Mouse (Mus musculus) B cell, adult (primary cell): Measurements from ENCODE around the gene B020011L13Rik. TPM values are rescaled to one million over a fixed set of nuclear protein-coding genes. Genes with fewer than 3 reads are reported as not detected.

Source experiments
- total RNA-seq: library from RNA; stranded (reverse); gene quantifications from 4 replicates; pipeline ENCODE4 v1.2.4, GENCODE M21; 2023; ENCODE audit not compliant: inconsistent age

Gene B020011L13Rik
- total RNA-seq = not detected in 4 replicates

GRCm38 (mm10) chr1:117780833-117781232 lies at the start of gene B020011L13Rik:
B020011L13Rik (plus strand) TSS chr1:117781133.

GRCm38 (mm10) chr1:117829781-117830180 lies 48.8 kb downstream of the B020011L13Rik start, which contains the start of gene Gm28360:
Gm28360 (plus strand) TSS chr1:117830081.

Other genes with a start within 250 kb of the B020011L13Rik start
- not detected in 4 replicates for gene Gm28363, start 84.0 kb upstream of the B020011L13Rik start, total RNA-seq
- not detected in 4 replicates for gene Gm28360, start 48.9 kb downstream of the B020011L13Rik start, total RNA-seq
- gene Gm28168, start 146.9 kb downstream of the B020011L13Rik start, total RNA-seq = not detected in 4 replicates
- not detected in 4 replicates for gene Gm7145, start 184.8 kb downstream of the B020011L13Rik start, total RNA-seq